Mouse (Mus musculus) retina, embryonic 14.5 days (tissue): ENCODE measurements around the gene Fndc11.
"Not testable (repeated sequence)": the region's sequence is repeated elsewhere in the genome, so short reads cannot be mapped to it uniquely, and the experiment has no call there.

Experiments used
- DNase-seq: peaks from one replicate; pipeline ENCODE4 v3.0.0-alpha.2; 2015; ENCODE audit warnings: low spot score

Gene Fndc11

DNA sequence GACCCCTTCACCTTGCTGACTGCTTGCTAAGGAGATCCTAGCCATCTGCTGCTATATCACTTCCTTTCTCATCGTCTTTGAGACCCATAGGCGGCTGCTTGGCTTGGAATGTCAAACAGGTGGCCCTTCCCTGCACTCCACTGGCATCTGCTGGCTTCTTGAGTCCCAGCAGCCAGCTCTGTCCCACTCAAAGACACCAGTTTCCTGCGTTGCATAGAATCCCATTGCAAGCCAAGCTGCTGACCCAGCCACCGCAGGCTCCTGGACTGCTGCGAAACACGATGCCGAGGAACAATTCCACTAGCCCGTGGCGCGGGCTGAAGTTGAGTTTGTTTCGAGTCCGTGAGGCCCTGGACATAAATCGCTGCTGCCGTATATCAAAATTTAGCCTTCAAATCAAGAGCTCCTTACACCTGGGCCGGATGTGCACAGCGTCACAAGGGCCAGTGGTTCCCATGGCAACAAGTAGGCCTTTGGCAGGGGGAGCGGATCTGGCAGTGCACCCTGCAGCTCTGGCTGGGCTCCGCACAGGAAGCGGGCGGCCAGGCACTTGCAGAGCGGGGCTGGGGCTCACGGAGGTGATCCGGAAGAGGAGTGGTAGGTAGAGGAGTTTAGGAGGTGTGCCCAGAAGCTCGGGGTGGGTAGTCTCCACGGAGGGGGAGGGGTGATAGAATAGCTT lies at the start of gene Fndc11:
Gene Fndc11, plus strand, starts transcription at position 476 of the 679 bp plus-strand sequence.
- peak; percentile 69 for DNase-seq

DNA sequence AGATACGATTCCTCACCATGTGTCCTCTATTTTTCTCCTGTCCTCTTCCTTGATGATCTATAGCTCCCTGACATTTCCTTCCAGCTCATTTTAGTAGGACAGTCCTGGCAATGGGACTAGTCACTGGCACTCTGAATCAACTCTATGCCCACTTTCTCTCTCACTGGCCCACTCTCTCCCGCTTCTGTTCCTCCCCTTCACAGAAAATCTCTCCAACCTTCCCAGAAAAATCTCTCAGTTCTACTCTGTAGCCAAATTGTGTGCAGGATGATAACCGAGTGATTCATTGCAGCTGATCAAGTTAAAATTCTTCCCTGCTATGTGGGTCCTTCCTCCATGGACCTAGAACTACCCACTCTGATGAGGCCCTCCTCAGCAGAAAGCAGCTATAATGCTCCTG lies 45.2 kb upstream of the Fndc11 start:
- no peak for DNase-seq

DNA sequence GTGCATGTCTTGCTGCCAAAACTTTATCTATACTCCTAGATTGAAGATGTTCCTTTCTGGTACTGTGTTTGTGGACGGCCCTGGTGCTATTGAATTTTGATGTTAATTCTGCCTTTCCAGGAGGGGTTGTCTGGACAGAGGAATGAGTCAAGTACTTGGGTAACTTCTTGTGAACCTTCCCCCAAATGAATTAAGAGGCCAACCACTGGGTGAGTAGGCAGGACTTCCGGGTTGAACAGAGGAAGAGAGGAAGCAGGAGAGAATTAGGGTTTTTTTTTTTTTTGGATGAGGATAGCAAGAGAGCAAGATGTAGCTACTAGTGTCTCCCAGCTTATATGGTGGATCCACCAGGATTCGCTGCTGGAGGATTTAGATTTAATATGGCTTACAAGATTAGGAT lies 41.8 kb upstream of the Fndc11 start:
- no peak for DNase-seq

DNA sequence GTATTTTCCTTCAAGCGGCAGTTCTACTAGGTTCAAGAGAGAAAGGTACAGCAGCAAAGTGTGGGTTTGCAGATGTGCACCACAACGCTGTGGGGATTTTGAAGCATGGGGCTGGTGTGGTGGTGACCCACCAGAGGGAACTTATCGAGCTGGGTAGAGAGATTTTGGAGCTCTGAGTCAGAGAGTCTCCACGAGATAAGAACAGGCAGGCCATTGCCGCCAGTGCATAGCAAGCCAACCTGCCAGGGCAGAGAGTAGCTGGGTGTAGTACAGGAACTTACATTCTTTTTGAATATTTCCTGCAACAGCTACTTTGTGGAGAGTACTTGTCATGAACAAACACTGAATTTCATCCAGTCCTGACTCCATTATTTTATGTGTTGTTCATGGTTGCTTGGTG lies 41.3 kb upstream of the Fndc11 start:
- DNase-seq, result no peak

DNA sequence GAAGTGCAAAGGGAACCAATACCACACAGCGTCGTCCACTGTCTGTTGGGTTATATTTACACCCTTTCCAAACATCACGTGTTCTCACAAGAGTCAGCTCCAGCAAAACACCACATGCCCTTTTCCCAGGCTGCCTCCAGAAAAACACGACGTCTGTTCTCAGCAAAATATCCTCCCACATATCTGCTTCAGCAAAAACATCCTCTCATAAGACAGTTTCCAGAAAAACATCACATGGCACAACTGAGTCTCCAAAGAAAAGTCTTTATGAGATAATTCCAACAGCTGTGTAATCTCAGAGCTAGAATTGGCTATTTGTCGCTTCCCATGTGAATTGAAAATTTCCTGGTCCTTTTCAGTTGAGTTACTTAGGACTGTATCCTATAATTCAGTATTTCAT lies 38.9 kb upstream of the Fndc11 start:
- no peak for DNase-seq

DNA sequence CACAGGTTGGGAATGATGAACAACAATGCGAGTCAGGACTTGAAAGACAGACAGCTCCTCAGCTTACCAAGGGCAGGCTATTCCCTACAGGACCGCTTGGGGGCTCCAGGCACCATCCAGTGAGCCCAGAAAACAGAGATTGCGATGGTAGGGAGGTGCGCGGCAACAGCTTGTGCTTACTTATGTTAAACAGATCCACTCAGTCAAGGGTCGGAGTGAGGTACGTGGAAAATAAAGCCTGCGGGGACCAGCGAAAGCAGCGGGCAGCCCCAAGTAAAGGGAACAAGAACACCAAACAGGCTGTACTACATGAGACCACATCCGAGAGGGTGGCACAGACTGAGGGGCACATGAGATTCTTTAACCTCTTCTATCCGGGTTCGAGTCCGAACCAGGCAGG lies 33.2 kb upstream of the Fndc11 start:
- DNase-seq, result peak; percentile 94

DNA sequence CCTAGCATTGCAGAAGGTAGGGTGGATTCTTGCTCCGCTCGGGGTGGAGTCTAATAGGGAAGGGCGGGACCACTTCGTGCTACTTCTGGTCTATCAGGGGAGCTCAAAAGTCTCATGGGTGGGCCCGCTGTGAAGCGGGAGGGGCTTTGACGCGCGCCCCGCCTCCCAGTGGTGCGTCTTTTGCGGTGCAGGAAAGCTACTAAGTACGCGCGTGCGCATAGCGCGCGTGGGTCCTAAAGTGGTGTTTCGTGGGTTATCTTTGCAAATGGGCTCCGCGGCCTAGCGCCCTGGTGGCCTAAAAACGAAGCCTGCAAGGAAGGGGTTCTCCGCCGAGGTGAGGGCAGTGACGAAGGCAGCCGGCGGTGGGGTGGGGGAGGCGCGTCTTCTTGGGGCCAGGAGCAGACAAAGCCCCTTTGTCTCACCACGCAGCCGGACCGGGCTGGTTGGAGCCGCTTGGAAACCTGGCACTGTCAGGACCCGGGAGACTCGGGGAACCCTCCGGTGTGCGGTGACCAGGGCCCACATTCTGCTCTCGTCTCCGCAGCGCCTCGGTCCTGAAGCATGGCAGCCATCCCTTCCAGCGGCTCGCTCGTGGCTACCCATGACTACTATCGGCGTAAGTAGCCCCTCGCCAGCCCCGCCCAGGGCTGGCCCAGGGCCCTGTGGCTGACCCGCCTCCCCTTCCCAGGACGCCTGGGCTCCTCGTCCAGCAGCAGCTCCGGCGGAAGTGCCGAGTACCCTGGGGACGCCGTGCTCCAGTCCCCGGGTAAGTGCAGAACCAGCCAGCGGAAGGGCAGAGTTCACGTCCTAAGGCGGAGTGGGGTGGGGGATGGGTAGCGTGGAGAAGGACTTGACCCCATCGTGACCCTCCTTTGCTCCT lies 32.5 kb upstream of the Fndc11 start, which contains the start of gene Ppdpf:
Gene Ppdpf, plus strand, starts transcription at position 127 of the 880 bp plus-strand sequence.
- DNase-seq, result peak; percentile 83

DNA sequence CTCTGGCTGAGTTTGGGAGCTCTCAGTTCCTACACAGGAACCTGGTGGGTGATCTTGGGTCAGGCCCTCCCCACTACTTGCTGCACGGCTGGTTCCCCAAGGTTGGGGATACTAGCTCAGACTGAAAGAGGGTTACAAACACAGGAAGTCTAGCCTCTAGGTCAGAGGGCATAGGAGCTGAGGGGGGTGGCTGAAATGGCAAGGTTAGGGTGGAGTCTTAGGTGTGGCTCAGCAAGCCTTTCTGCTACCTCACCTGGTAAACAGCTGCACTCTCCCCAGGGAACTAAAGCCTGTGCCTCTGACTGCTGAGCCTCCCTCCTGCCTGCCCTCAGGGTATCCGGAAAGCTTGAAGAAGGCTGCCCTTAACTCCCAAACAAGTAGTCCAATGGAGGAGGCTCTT lies 31.1 kb upstream of the Fndc11 start:
- DNase-seq, result no peak

DNA sequence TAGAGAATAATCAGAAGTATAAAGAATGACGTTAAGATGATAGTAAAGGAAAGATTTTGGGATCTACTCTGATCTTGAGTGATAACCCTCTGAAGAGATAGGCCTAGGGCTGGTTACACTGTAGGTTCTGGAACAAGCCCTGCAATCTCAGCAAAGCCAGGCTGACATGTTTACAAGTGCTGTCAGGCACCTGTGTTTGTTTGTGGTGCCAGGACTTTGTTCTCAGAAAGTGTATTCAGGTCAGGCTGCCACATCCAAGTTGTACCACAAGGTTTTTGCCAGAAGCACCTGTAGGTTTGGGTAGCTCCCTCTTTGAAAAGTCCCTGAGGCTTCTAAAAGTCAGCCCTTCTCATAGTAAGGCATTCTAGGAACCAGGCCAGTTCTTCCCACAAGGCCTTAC lies 30.5 kb upstream of the Fndc11 start:
- no peak for DNase-seq

DNA sequence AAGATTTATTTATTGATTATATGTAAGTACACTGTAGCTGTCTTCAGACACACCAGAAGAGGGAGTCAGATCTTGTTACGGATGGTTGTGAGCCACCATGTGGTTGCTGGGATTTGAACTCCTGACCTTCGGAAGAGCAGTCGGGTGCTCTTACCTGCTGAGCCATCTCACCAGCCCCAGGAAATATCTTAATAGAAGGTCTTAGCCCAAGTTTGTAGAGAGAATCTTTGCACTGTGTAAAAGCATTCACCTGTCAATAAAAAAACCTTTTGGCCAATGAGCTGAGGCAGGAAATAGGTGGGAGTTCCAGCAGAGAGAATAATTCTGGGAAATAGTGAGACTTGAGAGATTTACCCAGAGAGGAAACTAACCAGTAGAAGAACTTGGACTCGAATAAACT lies 28.4 kb upstream of the Fndc11 start:
- DNase-seq, result not testable (repeated sequence)

DNA sequence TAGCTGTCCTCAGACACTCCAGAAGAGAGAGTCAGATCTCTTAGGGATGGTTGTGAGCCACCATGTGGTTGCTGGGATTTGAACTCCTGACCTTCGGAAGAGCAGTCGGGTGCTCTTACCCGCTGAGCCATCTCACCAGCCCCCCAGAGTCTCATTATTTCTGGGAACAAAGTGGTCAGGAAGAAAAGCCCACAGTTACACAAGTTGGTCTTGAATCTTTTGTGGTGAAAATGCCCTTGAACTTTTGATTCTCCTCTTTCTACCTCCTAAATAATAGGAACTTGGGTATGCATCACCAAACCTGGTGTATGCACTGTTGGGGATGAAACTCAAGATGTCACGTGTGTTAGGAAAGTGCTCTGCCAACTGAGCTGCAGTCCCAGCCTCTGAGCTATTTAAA lies 27.9 kb upstream of the Fndc11 start:
- DNase-seq, result no peak

DNA sequence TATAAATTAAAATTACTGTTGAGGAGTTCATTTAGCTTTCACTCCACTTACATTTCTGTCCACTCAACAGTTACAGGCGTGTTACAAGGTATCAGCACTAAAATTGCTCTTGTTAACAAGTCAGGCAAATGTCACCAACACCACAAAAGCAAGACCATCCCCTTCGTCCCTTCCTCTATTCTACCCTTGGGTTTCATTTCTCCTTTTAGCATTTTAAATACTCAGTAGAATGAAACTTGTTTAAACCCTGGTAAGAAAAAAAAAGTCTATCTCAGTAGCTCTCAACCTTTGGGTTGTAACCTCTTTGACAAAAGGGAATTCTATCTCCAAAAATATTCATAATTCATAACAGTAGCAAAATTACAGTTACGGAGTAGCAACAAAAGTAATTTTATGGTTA lies 26.8 kb upstream of the Fndc11 start:
- DNase-seq, result no peak

DNA sequence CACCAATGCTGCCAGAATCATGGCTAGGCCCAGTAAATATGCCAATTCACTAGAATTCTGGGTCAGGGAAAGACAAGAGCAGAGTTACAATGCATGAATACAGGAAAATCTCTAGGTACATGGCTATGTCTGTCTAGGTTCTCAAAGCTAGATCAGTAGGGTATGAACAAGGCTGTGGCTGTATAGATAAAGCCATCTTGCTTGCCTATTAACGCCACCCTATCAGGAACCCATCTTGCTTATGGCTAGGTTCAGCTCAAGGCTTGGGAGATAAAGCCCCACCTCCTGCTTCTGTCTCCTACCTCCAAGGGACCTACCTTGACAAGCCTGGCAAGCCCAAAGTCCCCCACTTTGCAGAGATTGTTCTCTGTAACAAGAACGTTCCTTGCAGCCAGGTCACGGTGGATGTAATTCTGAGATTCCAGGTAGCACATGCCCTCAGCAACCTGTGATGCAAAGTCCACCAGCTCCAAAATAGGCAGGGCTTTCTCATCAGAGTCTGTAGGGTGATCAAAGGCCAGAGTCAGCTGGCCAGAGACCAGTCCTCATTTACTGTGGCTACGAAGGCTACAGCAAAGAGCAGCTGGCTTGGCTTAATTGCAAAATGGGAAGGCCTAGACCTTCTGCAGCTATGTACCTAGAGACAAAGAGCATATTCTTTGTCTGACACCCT lies 23.0 kb upstream of the Fndc11 start:
- DNase-seq, result no peak

DNA sequence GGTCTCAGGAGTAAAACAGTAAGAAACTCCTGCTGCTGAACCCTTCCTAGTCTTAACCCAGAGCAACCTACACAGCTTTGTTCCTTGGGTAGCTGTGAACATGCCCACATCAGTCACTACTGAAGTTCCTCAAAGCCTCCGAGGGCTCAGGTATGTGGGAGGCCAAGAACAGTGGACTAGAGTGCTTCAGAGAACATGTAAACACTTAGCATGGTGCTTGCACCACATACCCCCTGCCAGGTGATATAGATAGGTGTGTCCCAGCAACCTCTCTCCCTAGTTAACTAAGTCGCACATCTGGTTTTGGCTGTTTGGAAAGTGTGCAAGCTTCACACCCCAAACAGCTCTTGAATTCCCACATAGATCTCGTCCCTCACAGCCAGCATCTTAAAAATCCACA lies 18.2 kb upstream of the Fndc11 start:
- no peak for DNase-seq

DNA sequence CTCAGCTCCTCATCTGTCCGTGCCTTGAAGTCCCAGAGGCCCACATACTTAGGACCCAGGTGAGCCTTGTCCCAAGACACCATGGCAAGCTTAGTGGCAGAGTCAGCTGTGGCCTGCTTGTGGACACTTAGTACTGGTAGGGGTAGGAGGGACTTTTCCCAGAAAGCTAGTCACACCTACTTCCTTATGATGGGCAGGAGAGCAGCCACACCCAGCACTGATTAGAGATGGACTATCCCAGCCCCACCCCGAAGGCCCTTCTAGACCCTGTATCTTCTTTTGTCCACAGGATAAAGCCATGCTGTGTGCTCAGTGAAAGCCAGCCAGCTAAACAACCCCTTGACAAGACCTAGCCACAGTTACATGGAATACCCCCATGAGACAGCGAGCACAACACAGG lies 17.4 kb upstream of the Fndc11 start, which contains the start of gene Ptk6:
Gene Ptk6, minus strand, starts transcription at position 368 of the 400 bp plus-strand sequence.
- no peak for DNase-seq

DNA sequence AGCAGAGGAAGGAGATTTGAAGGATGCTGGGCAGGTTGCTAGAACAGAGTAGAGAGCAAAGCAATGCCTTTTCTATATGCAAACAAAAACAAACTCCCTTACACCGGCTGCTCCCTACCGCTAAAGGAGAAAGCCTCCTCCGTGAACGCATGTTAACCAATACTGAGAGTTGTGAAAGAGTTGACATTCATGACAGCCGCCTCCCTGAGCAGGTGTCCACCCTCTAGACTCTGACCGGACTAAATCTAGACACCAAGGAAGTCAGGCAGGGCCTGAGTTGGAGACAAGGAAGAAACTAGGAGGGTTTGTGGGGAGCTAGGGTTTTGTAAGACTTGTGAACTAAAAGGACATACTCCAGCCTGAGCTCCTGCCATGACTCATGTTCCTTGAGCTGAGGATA lies 16.9 kb upstream of the Fndc11 start:
- DNase-seq, result no peak

DNA sequence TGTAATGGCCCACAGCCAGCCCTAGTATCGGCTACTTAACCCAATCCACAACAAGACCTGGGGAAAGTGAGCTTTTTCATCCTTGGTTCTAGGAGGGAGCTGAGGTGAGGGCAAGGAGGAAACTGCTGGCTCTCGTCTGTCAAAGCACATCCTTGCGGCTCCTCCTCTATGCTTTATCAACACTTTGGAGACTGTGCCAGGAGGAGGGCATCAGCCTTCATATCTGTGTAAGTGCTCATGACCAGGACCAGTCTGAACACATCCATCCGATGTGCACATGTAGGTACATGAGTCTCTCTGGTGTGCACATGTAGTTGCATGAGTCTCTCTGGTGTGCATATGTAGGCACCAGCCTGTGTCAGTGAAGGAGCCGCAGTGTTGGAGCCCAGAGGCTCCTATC lies 14.1 kb upstream of the Fndc11 start:
- no peak for DNase-seq

DNA sequence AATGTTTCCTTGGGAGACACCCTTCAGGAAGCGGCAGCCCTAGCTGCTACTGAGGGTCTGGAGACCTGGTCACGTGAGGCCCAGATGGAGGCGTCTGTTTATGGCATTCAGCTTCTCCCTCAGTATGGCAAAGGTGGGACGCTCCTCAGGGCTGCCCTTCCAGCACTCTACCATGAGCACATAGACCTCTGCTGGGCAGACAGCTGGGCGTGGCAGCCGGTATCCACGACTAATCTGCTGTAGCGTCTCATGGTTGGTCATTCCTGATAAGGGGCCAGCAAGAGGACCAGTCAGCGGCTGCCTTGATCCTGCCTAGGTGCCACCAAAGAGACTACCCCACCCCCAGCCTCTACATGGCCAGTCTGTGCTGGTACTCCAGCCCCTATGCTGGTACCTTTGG lies 13.7 kb upstream of the Fndc11 start:
- DNase-seq, result no peak

DNA sequence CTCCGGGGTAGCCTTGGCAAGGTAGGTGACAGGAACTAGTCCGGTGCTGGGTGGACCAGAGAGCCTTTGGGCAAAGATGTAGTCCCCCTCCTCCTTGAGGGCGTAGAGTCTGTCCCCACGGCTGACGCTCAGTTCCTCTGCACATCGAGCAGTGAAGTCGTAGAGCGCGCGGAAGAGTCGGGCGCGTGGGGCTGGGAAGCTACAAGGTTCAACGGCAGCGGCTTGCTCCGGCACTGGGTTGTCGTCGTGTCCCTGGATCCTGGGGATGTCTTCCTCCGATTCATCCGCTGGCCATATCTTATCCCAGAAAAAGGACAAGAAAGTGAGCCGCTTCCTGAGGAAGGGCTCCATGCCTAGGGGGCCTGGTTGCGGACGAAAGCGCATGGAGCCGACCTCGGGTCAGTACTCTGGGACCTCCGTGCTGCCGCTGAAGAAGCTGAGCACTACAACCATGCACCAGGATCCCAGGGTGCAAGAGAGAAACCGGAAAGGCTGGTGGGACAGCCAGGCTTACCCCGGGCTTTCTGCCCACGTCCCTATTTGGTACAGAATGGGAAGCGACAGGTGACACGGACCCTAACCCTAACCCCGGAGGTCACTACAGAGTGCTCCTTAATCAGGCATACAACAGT lies 7.3 kb upstream of the Fndc11 start:
- no peak for DNase-seq

DNA sequence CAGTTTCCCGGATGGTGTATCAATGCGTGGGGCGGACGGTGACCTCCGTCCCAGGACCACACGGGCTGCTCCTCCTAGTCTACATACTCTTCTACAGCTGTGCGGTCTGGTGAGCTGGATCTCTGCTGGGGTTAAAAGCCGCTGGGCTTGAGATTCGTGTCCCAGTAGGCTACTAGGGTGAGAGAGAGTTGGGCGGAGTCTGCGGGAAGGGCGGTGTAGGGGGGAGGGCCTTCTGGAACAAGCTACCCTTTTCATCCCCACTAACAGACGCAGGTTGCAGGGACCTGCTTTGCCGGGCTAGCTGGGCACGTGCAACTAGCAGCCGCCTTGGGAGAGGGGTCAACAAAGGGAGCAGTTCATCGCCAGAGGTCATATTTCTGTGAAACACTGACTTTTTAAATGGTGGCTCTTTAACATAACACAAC lies 6.8 kb upstream of the Fndc11 start, which contains the start of gene Srms:
Gene Srms, minus strand, starts transcription at position 165 of the 425 bp plus-strand sequence.
- DNase-seq, result peak; percentile 21

DNA sequence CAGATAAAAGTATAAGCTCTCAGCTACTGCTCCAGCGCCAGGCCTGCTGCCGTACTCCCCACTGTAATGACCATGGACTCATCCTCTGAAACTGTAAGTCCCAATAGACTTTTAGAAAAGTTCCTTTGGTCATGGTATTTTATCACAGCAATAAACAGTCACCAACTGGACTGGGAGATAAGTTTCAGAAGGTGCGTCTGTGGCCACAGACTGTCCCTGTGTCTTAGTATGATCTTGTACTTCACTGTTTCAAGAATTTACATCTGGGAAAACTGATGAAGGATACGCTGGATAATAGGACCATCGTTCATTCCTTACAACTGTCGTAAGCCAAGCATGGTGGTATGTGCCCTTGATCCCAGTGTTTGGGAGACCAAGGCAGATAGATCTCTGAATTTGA lies 3.8 kb upstream of the Fndc11 start:
- DNase-seq, result no peak

DNA sequence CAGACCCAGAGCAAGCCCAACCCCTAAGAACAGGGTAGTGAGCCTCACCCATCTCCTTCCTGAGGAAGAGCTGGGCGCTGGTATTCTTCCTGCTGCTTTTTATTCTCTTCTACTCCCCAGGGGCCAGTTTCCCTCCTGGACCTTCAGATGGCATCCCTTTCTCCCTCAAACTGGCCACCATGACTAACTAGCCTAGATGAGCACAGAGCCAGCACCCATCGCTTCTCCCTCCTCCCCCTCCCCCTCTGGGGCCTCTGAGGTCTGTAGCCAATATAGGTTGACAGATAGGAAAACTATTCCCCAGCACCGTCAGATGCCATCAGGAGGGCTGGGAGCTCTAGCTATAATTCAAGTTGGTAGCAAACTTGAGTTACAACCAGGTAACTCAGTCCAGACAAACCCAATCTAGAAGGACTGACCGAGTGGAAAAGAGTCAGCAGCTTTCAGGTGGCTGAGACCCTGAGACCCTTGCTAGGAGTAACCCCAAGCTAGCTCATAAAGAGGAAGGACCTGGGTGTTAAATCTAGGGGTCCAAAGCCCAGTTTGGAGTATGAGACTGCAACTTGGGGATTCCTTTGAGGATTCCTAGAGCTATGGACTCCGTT lies 830 bp upstream of the Fndc11 start:
- DNase-seq, result no peak
